Mouse (Mus musculus) erythroblast, embryonic 14.5 days (primary cell): Measurements from ENCODE around the gene Tnpo2. TPM values are rescaled to one million over a fixed set of nuclear protein-coding genes. Genes with fewer than 3 reads are reported as not detected.

Experiments
- H3K27me3 ChIP-seq: 2 replicates; pipeline ENCODE4 v1.6.1; 2012; ENCODE audit warnings: inconsistent platforms; ENCODE audit not compliant: control insufficient read depth
- H3K36me3 ChIP-seq: 2 replicates; pipeline ENCODE4 v1.6.1; 2012; ENCODE audit warnings: mild to moderate bottlenecking, inconsistent platforms; ENCODE audit not compliant: control insufficient read depth
- H3K4me1 ChIP-seq: 2 replicates; pipeline ENCODE4 v1.6.1; 2012; ENCODE audit warnings: inconsistent platforms; ENCODE audit not compliant: control insufficient read depth
- H3K4me3 ChIP-seq: replicated peaks from 2 replicates; pipeline ENCODE3; 2012; ENCODE audit warnings: moderate library complexity, mild to moderate bottlenecking, inconsistent platforms
- H3K9me3 ChIP-seq: 2 replicates; pipeline ENCODE4 v1.6.1; 2012; ENCODE audit warnings: low read length, inconsistent platforms, mixed read lengths; ENCODE audit not compliant: control insufficient read depth
- GATA1 ChIP-seq: IDR thresholded peaks from 2 replicates; pipeline ENCODE4 v1.6.1; 2012; ENCODE audit warnings: low read length, inconsistent platforms, mixed read lengths
- TAL1 ChIP-seq: IDR thresholded peaks from 3 replicates; pipeline ENCODE4 v1.6.1; 2012; ENCODE audit warnings: low read length, inconsistent platforms, mixed read lengths
- polyA plus RNA-seq: library from polyadenylated mRNA; stranded (reverse); fragments of >175 nt; gene quantifications from 2 replicates; pipeline ENCODE4 v1.2.3, GENCODE M21; 2012

The Tnpo2 gene
- polyA plus RNA-seq, 1 experiment, result 1.7 TPM

- H3K27me3 ChIP-seq, result no peaks in the 10 kb centered on the region
- no peaks in the 10 kb centered on the region for H3K9me3 ChIP-seq
- peaks cover 45% of the 10 kb centered on the region for H3K36me3 ChIP-seq
- TF ChIP-seq GATA1 (no peak), TAL1 (no peak)
- H3K4me1 ChIP-seq, result peaks cover 22% of the 10 kb centered on the region
- no peak overlapping the region for H3K4me3 ChIP-seq
These were observed 52.1 kb downstream of the Tnpo2 start for GRCm38 (mm10) chr8:85088771-85089170.

- TF ChIP-seq GATA1, result no peak
- TF ChIP-seq TAL1, result no peak
- Histone ChIP-seq H3K36me3 (peaks cover 48% of the 10 kb centered on the region), H3K4me3 (no peak overlapping the region), H3K27me3 (no peaks in the 10 kb centered on the region), H3K4me1 (peaks cover 9% of the 10 kb centered on the region), H3K9me3 (no peaks in the 10 kb centered on the region)
These were observed 54.1 kb downstream of the Tnpo2 start for GRCm38 (mm10) chr8:85090856-85091255.

DNA sequence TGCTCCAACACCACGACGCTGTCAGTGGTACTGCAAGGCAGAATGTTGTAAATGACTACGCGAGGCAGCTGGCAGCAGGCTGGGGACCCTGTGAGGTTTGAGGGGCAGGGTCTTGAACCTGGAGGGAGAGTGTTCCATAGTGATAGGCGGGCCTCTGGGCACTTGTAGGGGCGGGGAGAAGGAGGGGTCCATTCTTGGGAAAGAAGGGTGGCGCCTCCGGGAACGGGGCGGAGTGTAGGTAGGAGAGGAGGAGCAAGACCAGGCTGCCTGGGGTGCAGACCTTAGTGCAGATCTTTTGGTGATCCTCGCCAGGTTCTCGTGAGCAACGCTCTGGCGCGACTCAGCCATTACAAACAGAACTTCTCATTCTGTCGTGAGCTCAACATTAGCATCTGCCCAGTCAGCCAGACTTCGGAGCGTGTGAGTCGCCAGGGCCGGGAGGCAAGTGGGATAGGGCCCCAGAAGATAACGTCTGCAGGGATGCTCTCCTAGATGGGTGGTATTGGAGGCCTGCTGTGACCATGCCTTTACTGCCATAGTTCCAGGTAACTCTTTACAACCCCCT, 54.9 kb downstream of the Tnpo2 start:
- no peak for TF ChIP-seq GATA1
- TF ChIP-seq TAL1, result no peak
- Histone ChIP-seq H3K27me3 (no peaks in the 10 kb centered on the region), H3K36me3 (peaks cover 51% of the 10 kb centered on the region), H3K9me3 (no peaks in the 10 kb centered on the region), H3K4me1 (peaks cover 9% of the 10 kb centered on the region), H3K4me3 (no peak overlapping the region)

DNA sequence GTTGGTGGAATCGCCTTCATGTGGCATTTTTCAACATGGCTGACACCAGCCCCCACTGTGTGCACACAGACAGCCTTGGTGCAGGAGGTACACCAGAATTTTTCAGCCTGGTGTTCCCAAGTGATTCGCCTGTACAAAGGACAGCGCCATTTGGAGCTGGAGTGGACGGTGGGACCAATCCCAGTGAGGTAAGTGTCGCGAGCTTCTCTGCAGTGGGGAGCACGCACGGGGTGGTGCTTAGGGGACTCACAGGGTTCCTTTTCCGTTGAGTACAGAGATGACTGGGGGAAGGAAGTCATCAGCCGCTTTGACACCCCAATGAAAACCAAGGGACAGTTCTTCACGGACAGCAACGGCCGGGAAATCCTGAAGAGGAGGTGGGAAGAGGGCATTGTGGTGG, 58.3 kb downstream of the Tnpo2 start:
- Histone ChIP-seq H3K27me3 (no peaks in the 10 kb centered on the region), H3K36me3 (peaks cover 49% of the 10 kb centered on the region), H3K9me3 (no peaks in the 10 kb centered on the region), H3K4me3 (no peak overlapping the region), H3K4me1 (peaks cover 9% of the 10 kb centered on the region)
- no peak for TF ChIP-seq GATA1
- no peak for TF ChIP-seq TAL1

- Histone ChIP-seq H3K4me1 (peaks cover 9% of the 10 kb centered on the region), H3K27me3 (no peaks in the 10 kb centered on the region), H3K4me3 (no peak overlapping the region), H3K36me3 (peaks cover 49% of the 10 kb centered on the region), H3K9me3 (no peaks in the 10 kb centered on the region)
- TF ChIP-seq TAL1 (no peak), GATA1 (no peak)
These were observed 58.9 kb downstream of the Tnpo2 start for GRCm38 (mm10) chr8:85095566-85095965.

GRCm38 (mm10) chr8:85096196-85096595, 59.5 kb downstream of the Tnpo2 start:
- Histone ChIP-seq H3K27me3 (no peaks in the 10 kb centered on the region), H3K36me3 (peaks cover 44% of the 10 kb centered on the region), H3K4me1 (peaks cover 7% of the 10 kb centered on the region), H3K9me3 (no peaks in the 10 kb centered on the region), H3K4me3 (no peak overlapping the region)
- TF ChIP-seq TAL1, result no peak
- TF ChIP-seq GATA1, result no peak

DNA sequence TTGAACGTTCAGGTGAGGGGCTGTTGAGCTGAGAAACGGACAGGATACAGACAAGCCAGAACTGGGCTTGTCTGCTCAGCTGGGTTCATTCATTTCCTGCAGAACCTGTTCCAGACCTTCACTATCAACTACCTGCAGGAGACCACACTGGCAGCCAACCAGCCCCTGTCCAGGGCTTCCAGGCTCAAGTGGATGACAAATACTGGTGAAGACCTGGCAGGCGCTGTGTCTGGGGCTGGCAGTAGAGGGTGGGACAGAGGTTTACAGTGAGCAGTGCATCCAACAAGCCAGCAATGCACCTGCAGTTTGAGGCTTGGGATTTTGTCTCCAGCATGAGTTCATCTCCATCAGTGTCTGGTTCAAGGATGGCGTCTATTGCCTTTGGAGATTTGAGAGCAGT, 60.1 kb downstream of the Tnpo2 start:
- Histone ChIP-seq H3K9me3 (peaks cover 4% of the 10 kb centered on the region), H3K36me3 (peaks cover 39% of the 10 kb centered on the region)
- TF ChIP-seq TAL1, result no peak
- TF ChIP-seq GATA1, result no peak

DNA sequence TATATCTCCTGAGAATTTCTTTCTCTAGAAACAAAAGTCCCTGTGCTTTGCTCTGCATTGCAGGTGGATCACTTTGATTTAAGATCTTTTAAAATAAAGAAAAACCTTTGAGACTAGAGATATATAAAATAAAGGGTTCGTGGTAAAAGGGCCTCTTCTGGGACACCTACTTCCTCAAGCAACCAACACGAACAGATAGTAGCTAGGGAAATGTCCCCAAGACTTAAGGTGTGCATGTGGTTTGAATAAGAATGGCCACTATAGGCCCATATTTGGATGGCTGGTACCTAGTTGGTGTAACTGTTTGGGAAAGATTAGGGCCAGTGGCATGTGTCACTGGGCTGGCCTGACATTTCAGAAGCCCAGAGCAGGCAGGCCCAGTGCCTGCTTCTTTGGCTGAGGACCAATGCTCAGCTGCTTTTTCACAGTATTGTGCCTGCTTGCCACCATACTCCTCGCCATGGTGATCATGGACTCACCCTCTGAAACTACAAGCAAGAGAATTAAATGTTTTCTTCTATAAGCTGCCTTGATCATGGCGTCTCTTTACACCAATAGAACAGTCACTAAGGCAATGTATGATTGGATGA, 63.5 kb downstream of the Tnpo2 start:
- H3K4me3 ChIP-seq, result no peak overlapping the region
- peaks cover 4% of the 10 kb centered on the region for H3K9me3 ChIP-seq
- peaks cover 26% of the 10 kb centered on the region for H3K36me3 ChIP-seq
- no peak for TF ChIP-seq TAL1
- no peak for TF ChIP-seq GATA1
- H3K27me3 ChIP-seq, result no peaks in the 10 kb centered on the region
- H3K4me1 ChIP-seq, result no peaks in the 10 kb centered on the region

More for the DNA sequence above, 60.1 kb downstream of the Tnpo2 start:
- peaks cover under 1% of the 10 kb centered on the region; the same call in 1 of the 2 replicates for H3K4me1 ChIP-seq
- no peak overlapping the region for H3K4me3 ChIP-seq
- no peaks in the 10 kb centered on the region for H3K27me3 ChIP-seq

Other genes with a start within 250 kb of the Tnpo2 start
- gene Nfix, start 236.6 kb upstream of the Tnpo2 start, polyA plus RNA-seq, result 1.9 and 2.6 TPM in 2 replicates
- gene Dand5, start 214.1 kb upstream of the Tnpo2 start, polyA plus RNA-seq, result 1.3 and 1.5 TPM in 2 replicates
- 10.3 and 11.6 TPM in 2 replicates for gene Gadd45gip1, start 205.4 kb upstream of the Tnpo2 start, polyA plus RNA-seq
- 740 and 808 TPM in 2 replicates for gene Rad23a, start 196.2 kb upstream of the Tnpo2 start, polyA plus RNA-seq
- gene Calr, start 190.0 kb upstream of the Tnpo2 start, polyA plus RNA-seq, result 29.4 and 30.9 TPM in 2 replicates
- gene Farsa, start 179.9 kb upstream of the Tnpo2 start, polyA plus RNA-seq, result 9.0 and 9.3 TPM in 2 replicates
- gene Syce2, start 164.8 kb upstream of the Tnpo2 start, polyA plus RNA-seq, result 15.0 TPM in 2 replicates
- gene Gcdh, start 143.0 kb upstream of the Tnpo2 start, polyA plus RNA-seq, result 15.0 and 18.3 TPM in 2 replicates
- 358 and 362 TPM in 2 replicates for gene Klf1, start 135.0 kb upstream of the Tnpo2 start, polyA plus RNA-seq
- 4.8 and 7.7 TPM in 2 replicates for gene Dnase2a, start 128.4 kb upstream of the Tnpo2 start, polyA plus RNA-seq
- gene Mast1, start 99.6 kb upstream of the Tnpo2 start, polyA plus RNA-seq, result 0.01 and 0.08 TPM in 2 replicates
- gene Rtbdn, start 89.9 kb upstream of the Tnpo2 start, polyA plus RNA-seq, result not detected in 2 replicates
- gene Gm49661, start 67.5 kb upstream of the Tnpo2 start, polyA plus RNA-seq, result not detected in 2 replicates
- 111 and 222 TPM in 2 replicates for gene Prdx2, start 67.3 kb upstream of the Tnpo2 start, polyA plus RNA-seq
- 162 and 179 TPM in 2 replicates for gene Rnaseh2a, start 67.1 kb upstream of the Tnpo2 start, polyA plus RNA-seq
- gene Junb, start 58.2 kb upstream of the Tnpo2 start, polyA plus RNA-seq, result 9.6 and 10.3 TPM in 2 replicates
- 0.46 and 0.58 TPM in 2 replicates for gene Hook2, start 46.3 kb upstream of the Tnpo2 start, polyA plus RNA-seq
- gene Best2, start 22.4 kb upstream of the Tnpo2 start, polyA plus RNA-seq, result not detected in 2 replicates
- 18.6 and 31.0 TPM in 2 replicates for gene Asna1, start 11.6 kb upstream of the Tnpo2 start, polyA plus RNA-seq
- gene Trir, start 10.1 kb upstream of the Tnpo2 start, polyA plus RNA-seq, result 77.0 and 92.3 TPM in 2 replicates
- 0.54 and 0.63 TPM in 2 replicates for gene Fbxw9, start 23.1 kb downstream of the Tnpo2 start, polyA plus RNA-seq
- 0.37 TPM in 1 of 2 replicates, not detected in the other for gene Gm5741, start 31.1 kb downstream of the Tnpo2 start, polyA plus RNA-seq
- gene Dhps, start 34.8 kb downstream of the Tnpo2 start, polyA plus RNA-seq, result 2.0 and 2.1 TPM in 2 replicates
- 0.28 and 1.5 TPM in 2 replicates for gene Wdr83os, start 43.8 kb downstream of the Tnpo2 start, polyA plus RNA-seq
- 2.7 and 4.7 TPM in 2 replicates for gene Wdr83, start 44.4 kb downstream of the Tnpo2 start, polyA plus RNA-seq
- 0.13 and 0.27 TPM in 2 replicates for gene Man2b1, start 46.4 kb downstream of the Tnpo2 start, polyA plus RNA-seq
- gene Zfp791, start 86.2 kb downstream of the Tnpo2 start, polyA plus RNA-seq, result 0.01 TPM in 1 of 2 replicates, not detected in the other
- not detected in 2 replicates for gene Cks1brt, start 115.0 kb downstream of the Tnpo2 start, polyA plus RNA-seq
- not detected in 2 replicates for gene Olfr371, start 189.1 kb downstream of the Tnpo2 start, polyA plus RNA-seq